Mouse (Mus musculus) small intestine, adult 2 months (tissue): Measurements from ENCODE around the gene Gm6358. TPM values are rescaled to one million over a fixed set of nuclear protein-coding genes. Genes with fewer than 3 reads are reported as not detected.
"Not testable (repeated sequence)": the region's sequence is repeated elsewhere in the genome, so short reads cannot be mapped to it uniquely, and the experiment has no call there.

Experiments
- H3K27ac ChIP-seq: fragments of 200-500 bp; 2 replicates; pipeline ENCODE4 v1.5.1; 2012; ENCODE audit warnings: low read depth, low read length, control low read depth, inconsistent platforms; ENCODE audit not compliant: insufficient read depth
- H3K27me3 ChIP-seq: fragments of 200-500 bp; 2 replicates; pipeline ENCODE4 v1.6.1; 2012; ENCODE audit warnings: mild to moderate bottlenecking, moderate library complexity, low read length, inconsistent platforms; ENCODE audit not compliant: control insufficient read depth, insufficient read depth
- H3K36me3 ChIP-seq: fragments of 200-500 bp; 2 replicates; pipeline ENCODE4 v1.6.1; 2012; ENCODE audit warnings: mild to moderate bottlenecking, low read length, control low read depth, inconsistent platforms; ENCODE audit not compliant: control insufficient read depth, insufficient read depth
- H3K4me1 ChIP-seq: fragments of 200-500 bp; 2 replicates; pipeline ENCODE4 v1.6.1; 2012; ENCODE audit warnings: low read length, inconsistent platforms, mixed read lengths; ENCODE audit not compliant: control insufficient read depth, insufficient read depth, insufficient read length
- H3K4me3 ChIP-seq: fragments of 200-500 bp; 2 replicates; pipeline ENCODE4 v1.5.1; 2012; ENCODE audit warnings: low read depth, mild to moderate bottlenecking, control low read depth, inconsistent platforms, low read length, moderate library complexity
- CTCF ChIP-seq: fragments of 200-500 bp; IDR thresholded peaks from 2 replicates; pipeline ENCODE4 v1.5.1; 2012; ENCODE audit warnings: low read depth, mild to moderate bottlenecking, control low read depth, inconsistent platforms, low read length, moderate library complexity, mixed read lengths; ENCODE audit not compliant: insufficient replicate concordance, insufficient read length; ENCODE audit errors: extremely low read depth
- POLR2A ChIP-seq: fragments of 200-500 bp; IDR thresholded peaks from 2 replicates; pipeline ENCODE4 v1.6.1; 2012; ENCODE audit warnings: low read depth, mild to moderate bottlenecking, control low read depth, inconsistent platforms, low read length, moderate library complexity
- WGBS: fragments of 180-500 bp; shearing (Covaris S2); methylation state at CpG from one replicate; pipeline ENCODE4 v1.1.7; 2018; 5-methylcytosine and 5-hydroxymethylcytosine counted together
- polyA plus RNA-seq: library from polyadenylated mRNA; depleted of rRNA; stranded (reverse); fragments of >200 nt; gene quantifications from 2 replicates; pipeline ENCODE4 v1.2.3, GENCODE M21; 2012; rRNA removed

Gene Gm6358
- not detected in 2 replicates for polyA plus RNA-seq

- H3K36me3 ChIP-seq: no peaks in the 10 kb centered on the region
- no peak for TF ChIP-seq CTCF
- no peak within 1 kb of the TSS for H3K27ac ChIP-seq
- WGBS: 98% methylated on average over 1 of the region's 1 CpGs
- no peak within 1 kb of the TSS for H3K4me3 ChIP-seq
- no peaks in the 10 kb centered on the region for H3K27me3 ChIP-seq
- H3K4me1 ChIP-seq: no peaks in the 10 kb centered on the region
Observed at GRCm38 (mm10) chr16:89140551-89140950, at the start of gene Gm6358. Gm6358 (plus strand) TSS chr16:89140851.

DNA sequence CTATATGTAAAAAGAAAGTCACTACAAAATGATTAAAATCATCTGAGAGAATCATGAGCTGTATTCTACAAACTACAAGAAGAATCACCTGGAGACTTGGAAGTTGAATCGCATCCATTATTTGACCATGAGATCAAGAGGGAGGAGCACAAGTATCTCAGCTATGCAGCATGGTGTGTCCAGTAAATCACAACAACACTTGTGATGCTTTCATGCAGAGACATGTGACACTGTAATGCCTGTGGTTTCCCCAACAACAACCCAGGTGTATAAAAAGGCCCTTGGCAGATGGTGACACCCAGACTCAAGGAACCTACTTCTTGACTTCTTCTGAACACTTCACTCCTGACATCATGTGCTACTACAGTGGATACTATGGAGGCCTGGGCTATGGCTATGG, 10.1 kb downstream of the Gm6358 start, which contains the start of gene Gm10061:
Gm10061 (plus strand) TSS at position 301 of the 400 bp plus-strand sequence.
- TF ChIP-seq CTCF (no peak), POLR2A (no peak)
- H3K36me3 ChIP-seq: no peaks in the 10 kb centered on the region
- H3K27ac ChIP-seq: no peak within 1 kb of the TSS
- 93% methylated on average over 1 of the region's 1 CpGs for WGBS
- H3K27me3 ChIP-seq: no peaks in the 10 kb centered on the region
- no peak within 1 kb of the TSS for H3K4me3 ChIP-seq
- no peaks in the 10 kb centered on the region for H3K4me1 ChIP-seq

- 86% methylated on average over 4 of the region's 4 CpGs for WGBS
- H3K27ac ChIP-seq: no peak within 1 kb of the TSS
Observed at GRCm38 (mm10) chr16:89157652-89158051, 17.0 kb downstream of the Gm6358 start, which contains the start of gene Gm9789. Gm9789 (plus strand) TSS chr16:89157952.

GRCm38 (mm10) chr16:89169190-89169589, 28.5 kb downstream of the Gm6358 start, which contains the start of gene Gm7735:
Gm7735 (plus strand) TSS chr16:89169490.
- not testable (repeated sequence) for H3K27ac ChIP-seq, H3K27me3 ChIP-seq, H3K4me3 ChIP-seq, H3K36me3 ChIP-seq, H3K4me1 ChIP-seq

More at GRCm38 (mm10) chr16:89157652-89158051, 17.0 kb downstream of the Gm6358 start, which contains the start of gene Gm9789:
- H3K4me3 ChIP-seq: no peak within 1 kb of the TSS
- no peaks in the 10 kb centered on the region for H3K36me3 ChIP-seq
- H3K27me3 ChIP-seq: no peaks in the 10 kb centered on the region
- TF ChIP-seq CTCF (no peak), POLR2A (no peak)
- H3K4me1 ChIP-seq: no peaks in the 10 kb centered on the region

DNA sequence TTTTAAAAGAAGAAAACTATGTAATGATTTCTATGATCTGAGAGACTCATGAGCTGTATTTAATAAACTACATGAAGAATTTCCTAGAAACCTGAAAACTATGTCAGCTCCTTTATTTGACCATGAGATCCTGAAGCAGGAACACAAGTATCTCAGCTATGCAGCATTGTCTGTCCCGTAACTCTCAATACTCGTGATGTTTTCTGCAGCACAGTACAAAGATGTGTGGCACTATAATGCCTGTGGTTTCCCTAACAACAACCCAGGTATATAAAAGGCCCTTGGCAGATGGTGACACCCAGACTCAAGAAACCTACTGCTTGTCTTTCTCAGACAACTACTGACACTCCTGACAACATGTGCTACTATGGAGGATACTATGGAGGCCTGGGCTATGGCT, 33.8 kb downstream of the Gm6358 start, which contains the start of gene 1110057P08Rik:
1110057P08Rik (plus strand) TSS at position 301 of the 400 bp plus-strand sequence.
- WGBS: 71% methylated on average over 2 of the region's 2 CpGs
- no peak within 1 kb of the TSS for H3K4me3 ChIP-seq
- H3K27ac ChIP-seq: no peak within 1 kb of the TSS
- no peaks in the 10 kb centered on the region for H3K4me1 ChIP-seq
- TF ChIP-seq CTCF: no peak
- no peak for TF ChIP-seq POLR2A
- H3K36me3 ChIP-seq: no peaks in the 10 kb centered on the region
- no peaks in the 10 kb centered on the region for H3K27me3 ChIP-seq

DNA sequence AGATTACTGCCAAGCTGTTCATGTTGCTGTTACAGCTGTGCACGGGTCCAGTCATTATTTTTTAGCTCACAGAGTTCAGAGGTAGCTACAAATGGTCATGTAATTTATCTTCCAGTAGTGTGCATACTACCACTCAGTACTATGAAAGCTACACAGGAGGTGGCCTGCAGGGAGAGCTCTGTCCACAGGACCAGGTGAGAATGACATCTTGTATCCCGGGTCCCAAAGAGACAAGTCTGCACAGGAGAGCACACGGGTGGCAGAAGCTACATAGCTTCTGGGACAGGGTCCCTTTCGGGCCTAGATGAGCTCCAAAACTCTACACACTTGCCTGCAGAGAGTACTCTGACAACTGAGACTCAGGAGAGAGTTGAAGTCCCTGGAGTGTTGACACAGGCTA, 48.0 kb downstream of the Gm6358 start:
- Histone ChIP-seq H3K27ac (no peak overlapping the region), H3K4me3 (no peak overlapping the region), H3K36me3 (no peaks in the 10 kb centered on the region), H3K4me1 (no peaks in the 10 kb centered on the region), H3K27me3 (no peaks in the 10 kb centered on the region)
- 78% methylated on average over 4 of the region's 4 CpGs for whole genome bisulfite sequencing
- no peak for TF ChIP-seq CTCF
- no peak for TF ChIP-seq POLR2A

Other genes with a start within 250 kb of the Gm6358 start
- gene Krtap19-5, start 244.4 kb upstream of the Gm6358 start, polyA plus RNA-seq: not detected in 2 replicates
- gene Krtap19-9b, start 208.6 kb upstream of the Gm6358 start, polyA plus RNA-seq: not detected in 2 replicates
- gene Krtap16-3, start 178.0 kb upstream of the Gm6358 start, polyA plus RNA-seq: not detected in 2 replicates
- gene Krtap22-2, start 130.1 kb upstream of the Gm6358 start, polyA plus RNA-seq: not detected in 2 replicates
- not detected in 2 replicates for gene Gm10229, start 125.6 kb upstream of the Gm6358 start, polyA plus RNA-seq
- not detected in 2 replicates for gene Krtap6-1, start 109.2 kb upstream of the Gm6358 start, polyA plus RNA-seq
- gene Gm10228, start 99.4 kb upstream of the Gm6358 start, polyA plus RNA-seq: not detected in 2 replicates
- not detected in 2 replicates for gene Krtap6-5, start 93.0 kb upstream of the Gm6358 start, polyA plus RNA-seq
- gene 1110025L11Rik, start 76.8 kb upstream of the Gm6358 start, polyA plus RNA-seq: not detected in 2 replicates
- not detected in 2 replicates for gene Krtap6-3, start 56.8 kb upstream of the Gm6358 start, polyA plus RNA-seq
- not detected in 2 replicates for gene Gm10061, start 10.2 kb downstream of the Gm6358 start, polyA plus RNA-seq
- gene Gm9789, start 17.1 kb downstream of the Gm6358 start, polyA plus RNA-seq: not detected in 2 replicates
- gene Gm7735, start 28.6 kb downstream of the Gm6358 start, polyA plus RNA-seq: not detected in 2 replicates
- not detected in 2 replicates for gene 1110057P08Rik, start 33.9 kb downstream of the Gm6358 start, polyA plus RNA-seq
- not detected in 2 replicates for gene Krtap20-2, start 65.0 kb downstream of the Gm6358 start, polyA plus RNA-seq